Mouse (Mus musculus) bone marrow, adult 2 months (tissue): Measurements from ENCODE around the gene Tnfsf15. TPM values are rescaled to one million over a fixed set of nuclear protein-coding genes. Genes with fewer than 3 reads are reported as not detected.

ENCODE experiments used
- H3K27ac ChIP-seq: fragments of 200-500 bp; 2 replicates; pipeline ENCODE4 v1.5.1; 2012; ENCODE audit warnings: low read depth, mild to moderate bottlenecking, control low read depth, inconsistent platforms, low read length; ENCODE audit not compliant: control insufficient read depth, poor library complexity, insufficient read depth
- H3K4me1 ChIP-seq: fragments of 200-500 bp; 2 replicates; pipeline ENCODE4 v1.6.1; 2011; ENCODE audit warnings: low read length; ENCODE audit not compliant: control insufficient read depth, insufficient read depth
- H3K4me3 ChIP-seq: fragments of 200-500 bp; replicated peaks from 2 replicates; pipeline ENCODE3; 2011; ENCODE audit warnings: mild to moderate bottlenecking, low read depth, low read length, control low read depth; ENCODE audit not compliant: control insufficient read depth
- CTCF ChIP-seq: fragments of 200-500 bp; IDR thresholded peaks from 2 replicates; pipeline ENCODE4 v1.5.1; 2011; ENCODE audit warnings: low read length, control low read depth; ENCODE audit not compliant: control insufficient read depth, insufficient read depth
- POLR2A ChIP-seq: fragments of 200-500 bp; IDR thresholded peaks from 2 replicates; pipeline ENCODE4 v1.6.1; 2011; ENCODE audit warnings: low read depth, mild to moderate bottlenecking, control low read depth, low read length, borderline replicate concordance; ENCODE audit not compliant: control insufficient read depth
- WGBS: fragments of 180-500 bp; shearing (Covaris S2); methylation state at CpG from one replicate; pipeline ENCODE4 v1.1.7; 2018; 5-methylcytosine and 5-hydroxymethylcytosine counted together
- polyA plus RNA-seq: library from polyadenylated mRNA; stranded (reverse); fragments of >200 nt; gene quantifications from 2 replicates; pipeline ENCODE4 v1.2.4, GENCODE M21; 2011; ENCODE audit warnings: low replicate concordance; ENCODE audit not compliant: missing spikeins, insufficient read depth, insufficient read length

Gene Tnfsf15
- polyA plus RNA-seq, 1 experiment: not detected

DNA sequence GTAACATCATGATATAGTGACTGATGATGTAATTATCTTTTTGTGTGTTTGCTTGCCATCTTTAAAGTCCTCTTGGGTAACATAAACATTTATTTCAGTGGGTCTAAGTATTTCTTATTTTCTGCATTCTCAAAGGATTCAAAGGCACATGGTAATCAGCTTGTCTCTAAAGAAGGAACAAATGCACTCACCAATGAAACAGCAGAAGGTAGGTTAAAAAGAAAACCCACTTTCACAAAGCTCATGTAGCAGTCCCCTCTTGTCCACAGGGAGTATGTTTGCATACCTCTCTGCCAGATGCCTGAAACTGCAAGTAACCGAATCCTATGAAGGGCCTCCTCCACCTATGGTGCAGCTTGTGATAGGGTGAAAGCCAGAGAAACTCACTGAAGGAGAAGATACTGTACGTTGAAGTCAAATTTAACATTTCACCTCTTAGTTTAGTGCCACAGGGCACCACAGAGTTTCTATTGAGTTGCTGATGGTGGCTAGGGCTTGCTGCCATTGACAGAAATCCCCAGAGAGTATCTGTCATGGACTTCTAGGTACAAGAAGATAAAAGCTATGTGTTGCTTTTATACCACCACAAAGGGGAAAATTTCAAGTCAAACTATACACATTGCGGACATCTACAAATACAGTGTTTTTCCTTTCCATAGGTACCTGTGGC, 3.3 kb upstream of the Tnfsf15 start:
- H3K4me1 ChIP-seq: no peaks in the 10 kb centered on the region
- TF ChIP-seq CTCF (no peak), POLR2A (no peak)
- no peak overlapping the region for H3K27ac ChIP-seq
- H3K4me3 ChIP-seq: no peak overlapping the region
- 79% methylated on average over 3 of the region's 3 CpGs for WGBS

- no peak overlapping the region for H3K4me3 ChIP-seq
- TF ChIP-seq POLR2A (no peak), CTCF (no peak)
These were observed 358 bp upstream of the Tnfsf15 start for GRCm38 (mm10) chr4:63745271-63745670.

GRCm38 (mm10) chr4:63743660-63744059, 1.3 kb downstream of the Tnfsf15 start:
- Histone ChIP-seq H3K27ac (no peak overlapping the region), H3K4me1 (peaks cover 4% of the 10 kb centered on the region), H3K4me3 (no peak overlapping the region)
- TF ChIP-seq POLR2A (no peak), CTCF (no peak)
- WGBS: 62% methylated on average over 1 of the region's 1 CpGs

More at GRCm38 (mm10) chr4:63745271-63745670, 358 bp upstream of the Tnfsf15 start:
- no peak overlapping the region for H3K27ac ChIP-seq
- 16% methylated on average over 6 of the region's 6 CpGs for WGBS
- H3K4me1 ChIP-seq: peaks cover 2% of the 10 kb centered on the region

- 74% methylated on average over 5 of the region's 5 CpGs for WGBS
- TF ChIP-seq POLR2A: no peak
- TF ChIP-seq CTCF: no peak
- H3K27ac ChIP-seq: no peak overlapping the region
- peaks cover 4% of the 10 kb centered on the region for H3K4me1 ChIP-seq
- H3K4me3 ChIP-seq: no peak overlapping the region
These were observed 2.0 kb downstream of the Tnfsf15 start for GRCm38 (mm10) chr4:63742763-63743371.

DNA sequence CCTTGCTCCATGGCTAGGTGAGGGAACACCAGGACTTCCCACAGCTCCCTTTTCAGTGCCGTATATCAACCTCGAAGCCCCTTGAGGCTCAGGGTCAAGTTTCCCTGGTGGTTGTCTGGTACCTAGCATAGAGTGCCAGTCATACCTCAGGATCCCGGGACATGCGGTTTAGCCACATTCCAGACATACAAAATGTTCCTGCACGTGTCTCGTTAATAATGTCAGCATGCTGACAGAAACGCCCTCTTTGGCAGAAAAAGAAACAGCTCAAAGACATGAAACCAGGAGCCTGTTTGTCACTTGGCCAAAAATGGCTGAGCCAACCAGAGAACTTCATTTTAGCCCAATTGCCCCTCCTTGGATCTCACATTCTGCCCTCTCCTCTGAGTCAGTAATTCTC, 2.8 kb downstream of the Tnfsf15 start:
- no peak overlapping the region for H3K27ac ChIP-seq
- no peak for TF ChIP-seq POLR2A
- TF ChIP-seq CTCF: no peak
- WGBS: 77% methylated on average over 7 of the region's 7 CpGs
- H3K4me3 ChIP-seq: no peak overlapping the region
- H3K4me1 ChIP-seq: peaks cover 4% of the 10 kb centered on the region

- 60% methylated on average over 4 of the region's 4 CpGs for WGBS
- Histone ChIP-seq H3K4me3 (no peak overlapping the region), H3K27ac (no peak overlapping the region), H3K4me1 (peaks cover 4% of the 10 kb centered on the region)
- TF ChIP-seq CTCF (no peak), POLR2A (no peak)
These were observed 4.2 kb downstream of the Tnfsf15 start for GRCm38 (mm10) chr4:63740761-63741160.

DNA sequence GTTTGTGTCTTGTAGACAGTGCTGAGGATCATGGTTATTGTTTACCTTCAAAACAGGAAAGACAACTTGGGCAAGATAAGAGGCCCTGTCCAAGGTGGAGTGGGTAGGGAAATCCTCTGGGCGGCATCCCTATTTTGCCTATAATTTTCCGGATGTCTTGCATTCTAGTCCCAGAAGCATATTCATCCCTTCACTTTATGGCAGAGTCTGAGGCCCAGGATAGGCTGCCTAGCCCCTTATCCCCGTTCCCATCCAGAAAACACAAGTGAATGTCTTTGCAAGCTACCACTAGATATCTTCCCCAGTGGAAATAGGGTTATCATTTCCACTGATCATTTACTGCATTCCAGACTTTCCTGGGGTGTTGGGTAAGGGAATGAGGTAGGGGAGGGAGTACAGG, 4.9 kb downstream of the Tnfsf15 start:
- no peak overlapping the region for H3K27ac ChIP-seq
- TF ChIP-seq POLR2A: no peak
- TF ChIP-seq CTCF: no peak
- H3K4me1 ChIP-seq: peaks cover 4% of the 10 kb centered on the region
- no peak overlapping the region for H3K4me3 ChIP-seq
- 65% methylated on average over 3 of the region's 3 CpGs for WGBS

DNA sequence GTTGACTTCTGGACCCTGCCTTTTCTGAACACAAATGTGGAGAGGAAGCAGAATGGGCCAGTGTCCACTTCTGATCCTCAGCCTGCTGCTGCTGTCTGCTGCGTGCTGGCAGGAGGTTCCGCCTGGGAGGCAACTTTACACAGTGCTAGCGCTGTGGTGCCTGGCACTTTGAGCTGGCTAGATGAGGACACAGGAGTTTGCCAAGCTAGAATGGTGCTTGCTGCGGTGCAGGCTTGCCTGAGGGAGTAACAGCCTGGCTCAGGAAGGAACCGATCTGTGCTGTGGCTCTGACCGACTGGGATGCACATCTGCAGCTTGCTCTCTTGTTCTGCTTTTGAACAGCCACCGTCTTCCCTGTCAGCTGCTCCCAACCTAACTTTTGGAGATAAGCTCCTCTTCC, 5.4 kb downstream of the Tnfsf15 start:
- Histone ChIP-seq H3K4me3 (no peak overlapping the region), H3K27ac (no peak overlapping the region), H3K4me1 (peaks cover 4% of the 10 kb centered on the region)
- TF ChIP-seq CTCF (no peak), POLR2A (no peak)
- WGBS: 28% methylated on average over 7 of the region's 7 CpGs
